Mouse (Mus musculus) mesoderm, embryonic 11.5 days (tissue): ENCODE data around the gene Osbpl2.
"Not testable (repeated sequence)": the region's sequence is repeated elsewhere in the genome, so short reads cannot be mapped to it uniquely, and the experiment has no call there.

Experiments used
- DNase-seq: peaks from one replicate; pipeline ENCODE4 v3.0.0-alpha.2; 2012; ENCODE audit warnings: low read depth, low spot score

The Osbpl2 gene

GRCm38 (mm10) chr2:180148551-180148950, 29.4 kb downstream of the Osbpl2 start:
- DNase-seq, result no peak

GRCm38 (mm10) chr2:180154796-180155195, 35.7 kb downstream of the Osbpl2 start:
- DNase-seq, result no peak

- no peak for DNase-seq
Measured at GRCm38 (mm10) chr2:180158627-180159026, 39.5 kb downstream of the Osbpl2 start.

DNA sequence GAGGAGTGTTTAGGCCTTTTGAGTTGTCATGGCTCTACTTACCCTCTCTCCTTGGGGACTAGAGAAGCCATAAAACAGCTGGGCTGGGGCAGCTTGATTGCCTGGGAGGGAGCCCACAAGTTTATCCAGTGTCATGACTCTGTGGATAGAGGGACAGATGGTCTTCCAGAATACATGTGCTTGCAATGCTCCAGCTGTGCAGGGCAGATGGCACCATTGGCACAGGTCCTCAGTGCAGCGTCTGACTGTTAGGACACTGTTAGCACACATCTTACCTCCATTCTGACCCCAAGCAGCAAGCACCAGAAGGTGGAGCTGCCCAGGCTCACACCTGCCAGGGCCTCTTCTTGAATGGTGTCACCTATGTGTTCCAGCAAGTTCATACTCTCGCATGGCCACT, 46.7 kb downstream of the Osbpl2 start:
- no peak for DNase-seq

DNA sequence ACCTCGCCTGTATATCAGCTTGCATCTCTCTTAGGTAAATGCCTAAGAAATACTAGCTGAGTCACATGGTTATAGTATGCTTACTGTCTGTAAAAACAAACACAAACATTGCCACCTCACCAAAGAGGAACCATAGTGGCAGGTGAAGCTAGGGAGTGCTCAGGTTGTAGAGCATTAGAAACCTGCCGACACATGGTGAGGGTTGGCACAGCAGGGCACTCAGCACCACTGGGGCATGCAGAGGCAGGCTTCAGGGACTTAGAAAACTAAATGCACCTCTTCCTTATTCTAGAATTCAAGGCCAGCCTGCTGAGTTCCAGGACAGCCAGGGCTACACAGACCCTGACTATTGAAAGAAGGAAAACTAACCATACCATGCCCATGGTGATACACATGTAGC, 47.8 kb downstream of the Osbpl2 start:
- no peak for DNase-seq

- DNase-seq, result no peak
Measured at GRCm38 (mm10) chr2:180170151-180170805, 51.2 kb downstream of the Osbpl2 start.

GRCm38 (mm10) chr2:180170806-180171521, 51.9 kb downstream of the Osbpl2 start, which contains the start of gene Adrm1:
Gene Adrm1, plus strand, starts transcription at chr2:180171485.
- DNase-seq, result peak; percentile 97

DNA sequence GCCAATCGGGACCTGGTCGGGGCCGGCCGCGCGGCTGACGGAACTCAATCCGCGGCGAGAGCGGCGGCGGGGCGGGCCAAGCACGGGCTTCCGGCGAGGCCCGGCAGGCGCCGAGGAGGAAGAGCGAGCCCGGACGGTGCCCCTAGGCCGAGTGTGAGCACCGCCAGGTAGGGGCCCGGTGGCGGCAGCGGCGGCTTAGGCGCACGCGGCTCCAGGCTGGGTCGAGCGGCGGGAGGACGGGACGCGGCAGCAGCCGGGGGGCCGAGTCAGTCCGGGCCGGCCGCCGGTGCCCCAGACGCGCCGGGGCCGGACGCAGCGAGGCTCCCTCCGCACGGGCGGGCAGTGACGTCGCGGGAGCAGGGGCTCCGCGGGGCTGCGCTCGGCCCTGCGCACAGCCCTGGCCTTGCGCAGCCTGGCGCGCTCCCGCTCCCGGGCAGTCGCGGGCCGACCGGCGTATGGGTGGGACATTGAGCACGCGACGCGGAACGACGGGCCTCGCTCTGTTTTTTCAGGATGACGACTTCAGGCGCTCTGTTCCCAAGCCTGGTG, 52.5 kb downstream of the Osbpl2 start:
- peak; percentile 42 for DNase-seq

- DNase-seq, result no peak
Measured at GRCm38 (mm10) chr2:180172152-180172551, 53.0 kb downstream of the Osbpl2 start.

GRCm38 (mm10) chr2:180173163-180173562, 54.1 kb downstream of the Osbpl2 start:
- DNase-seq, result no peak

DNA sequence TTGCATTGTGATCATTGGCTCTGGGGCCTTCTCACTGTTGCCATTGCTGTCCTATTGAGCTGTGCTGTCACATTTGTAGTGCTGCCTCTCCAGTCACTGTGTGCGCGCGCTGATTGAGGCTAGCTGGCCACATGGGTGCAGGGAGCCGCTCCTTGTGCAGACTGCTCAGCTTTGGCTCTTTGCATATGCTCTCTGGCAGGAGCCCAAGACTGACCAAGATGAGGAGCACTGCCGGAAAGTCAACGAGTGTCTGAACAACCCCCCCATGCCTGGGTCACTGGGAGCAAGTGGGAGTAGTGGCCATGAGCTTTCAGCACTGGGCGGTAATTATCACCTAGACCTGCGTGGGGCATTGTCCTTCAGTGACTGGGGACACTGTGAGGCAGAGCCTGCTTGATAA, 54.6 kb downstream of the Osbpl2 start:
- DNase-seq, result not testable (repeated sequence)

- DNase-seq, result no peak
Measured at GRCm38 (mm10) chr2:180174121-180174520, 55.0 kb downstream of the Osbpl2 start.

DNA sequence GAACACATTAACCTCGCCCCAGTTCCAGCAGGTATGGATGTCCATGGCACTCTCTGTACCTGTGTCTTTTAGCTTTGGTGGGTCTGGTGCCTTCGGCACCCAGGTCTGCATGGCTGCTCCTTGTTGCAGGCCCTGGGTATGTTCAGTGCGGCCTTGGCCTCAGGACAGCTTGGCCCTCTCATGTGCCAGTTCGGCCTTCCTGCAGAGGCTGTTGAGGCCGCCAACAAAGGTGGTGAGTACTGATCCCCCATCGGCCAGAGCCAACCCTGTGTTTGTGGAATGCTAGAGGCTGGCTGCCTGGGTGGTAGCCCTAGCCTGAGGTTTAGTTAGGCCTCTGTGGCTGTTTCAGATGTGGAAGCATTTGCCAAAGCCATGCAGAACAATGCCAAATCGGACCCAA, 56.6 kb downstream of the Osbpl2 start:
- DNase-seq, result no peak

DNA sequence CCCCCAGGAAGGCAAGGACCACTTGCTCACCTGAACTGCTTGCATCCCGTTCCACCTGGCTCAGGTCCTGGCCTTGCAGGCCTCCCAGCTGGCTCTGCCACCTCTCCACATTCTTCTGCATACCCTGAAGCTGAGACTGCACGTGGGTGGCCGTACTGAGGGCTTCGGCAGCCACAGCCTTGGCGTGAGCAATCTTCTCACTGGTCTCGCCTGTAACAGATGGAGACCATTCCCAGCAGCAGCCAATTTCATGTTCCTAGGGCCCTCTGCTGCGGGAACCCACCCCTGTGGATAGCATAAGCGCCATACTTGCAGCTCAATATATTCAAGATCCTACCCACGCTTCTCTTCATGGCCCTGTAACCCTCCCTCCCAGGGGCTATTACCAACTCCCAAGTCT, 62.4 kb downstream of the Osbpl2 start:
- DNase-seq, result no peak

GRCm38 (mm10) chr2:180184011-180184751, 65.1 kb downstream of the Osbpl2 start:
- DNase-seq, result no peak

GRCm38 (mm10) chr2:180184752-180185109, 65.6 kb downstream of the Osbpl2 start:
- no peak for DNase-seq

DNA sequence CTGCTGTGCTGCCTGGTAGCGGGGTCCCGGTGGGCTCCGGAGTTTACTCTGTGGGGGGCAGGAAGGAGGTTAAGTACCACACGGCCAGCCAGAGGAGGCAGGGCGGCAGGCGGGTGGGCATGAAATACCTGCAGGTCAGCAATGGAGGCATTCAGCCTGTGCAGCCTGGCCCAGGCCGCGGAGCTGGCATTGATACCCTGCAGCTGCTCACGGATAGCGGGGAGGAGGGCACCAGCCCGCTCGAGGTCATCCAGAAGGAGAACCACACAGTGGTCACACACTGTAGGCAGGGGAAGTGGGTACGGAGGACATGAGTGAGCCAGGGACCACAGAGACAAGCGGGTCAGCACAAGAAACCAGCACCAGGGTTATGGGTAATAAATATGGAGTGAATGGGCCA, 66.6 kb downstream of the Osbpl2 start:
- DNase-seq, result no peak

- DNase-seq, result no peak
Measured at GRCm38 (mm10) chr2:180187362-180187761, 68.3 kb downstream of the Osbpl2 start.

GRCm38 (mm10) chr2:180196610-180197322, 77.7 kb downstream of the Osbpl2 start:
- DNase-seq, result no peak

DNA sequence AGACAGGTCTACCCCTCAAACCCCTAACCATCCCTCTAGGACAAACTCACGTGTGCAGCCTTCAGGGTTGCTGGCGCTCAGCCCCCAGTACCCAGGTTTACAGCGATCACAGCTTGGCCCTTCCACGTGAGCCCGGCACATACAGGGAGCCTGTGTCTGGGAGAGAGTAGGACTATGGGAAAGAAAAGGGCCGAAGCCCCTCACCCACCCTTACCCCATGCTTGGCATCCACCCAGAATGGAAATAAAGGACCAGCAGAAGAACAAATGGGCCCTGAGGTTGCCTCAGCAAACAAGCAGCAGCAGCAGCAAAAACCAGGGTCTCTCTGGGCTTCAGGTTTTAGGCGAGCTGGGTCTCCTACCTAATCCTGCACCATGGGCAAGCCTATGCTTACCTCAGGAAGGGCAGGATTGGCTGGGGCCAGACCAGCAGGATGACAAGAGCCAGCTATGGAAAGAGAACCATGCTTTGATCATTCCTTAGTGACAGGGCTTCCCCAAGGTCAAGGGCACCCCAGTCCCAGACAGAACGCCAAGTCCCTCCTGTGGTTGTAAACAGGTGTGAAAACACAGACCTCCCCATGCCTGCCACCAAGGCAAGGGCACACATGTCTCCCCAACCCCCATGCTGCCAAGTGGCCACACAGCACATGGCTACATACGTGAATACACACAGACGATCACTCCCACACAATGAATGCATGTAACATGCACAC, 78.4 kb downstream of the Osbpl2 start:
- no peak for DNase-seq

- no peak for DNase-seq
Measured at GRCm38 (mm10) chr2:180198782-180199181, 79.7 kb downstream of the Osbpl2 start.
